Mouse (Mus musculus) lung, adult 2 months (tissue): Measurements from ENCODE around the gene Vwa5a.

ENCODE experiments used
- CTCF ChIP-seq: fragments of 200-500 bp; IDR thresholded peaks from 2 replicates; pipeline ENCODE4 v1.5.1; 2011; ENCODE audit warnings: mild to moderate bottlenecking, low read length, control low read depth; ENCODE audit not compliant: insufficient read depth
- POLR2A ChIP-seq: fragments of 200-500 bp; IDR thresholded peaks from 2 replicates; pipeline ENCODE4 v1.6.1; 2011; ENCODE audit warnings: low read depth, mild to moderate bottlenecking, control low read depth, low read length, borderline replicate concordance; ENCODE audit errors: extremely low read depth

DNA sequence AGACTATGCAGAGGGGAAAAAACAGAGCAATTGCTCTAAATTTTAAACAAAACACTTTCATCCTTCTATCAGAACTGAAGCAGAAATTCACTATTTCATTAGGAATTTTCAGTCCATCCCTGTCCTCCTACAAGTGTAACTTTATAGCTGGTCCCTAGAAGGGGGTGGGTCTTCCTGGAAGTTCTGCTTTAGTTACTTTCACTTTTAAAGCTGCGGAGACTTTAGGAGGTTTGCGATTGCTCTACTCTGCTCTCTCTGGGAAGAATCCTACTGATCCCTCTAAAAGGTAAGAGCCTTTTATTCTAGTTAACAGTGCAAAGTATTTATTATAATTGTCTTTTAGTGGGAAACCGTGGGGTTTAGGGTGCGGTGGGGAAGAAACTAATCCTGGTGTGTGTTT lies at the start of gene Vwa5a:
- TF ChIP-seq CTCF (no peak), POLR2A (no peak)
